Mouse (Mus musculus) olfactory bulb, adult 2 months (tissue): ENCODE data around the gene Gimap7.

ENCODE experiments used
- CTCF ChIP-seq: fragments of 200-500 bp; IDR thresholded peaks from 2 replicates; pipeline ENCODE4 v1.5.1; 2012; ENCODE audit warnings: low read depth, mild to moderate bottlenecking, low read length, moderate library complexity; ENCODE audit not compliant: insufficient read depth
- POLR2A ChIP-seq: fragments of 200-500 bp; IDR thresholded peaks from 2 replicates; pipeline ENCODE4 v1.6.1; 2012; ENCODE audit warnings: mild to moderate bottlenecking, low read depth, low read length, moderate library complexity; ENCODE audit not compliant: insufficient read depth

DNA sequence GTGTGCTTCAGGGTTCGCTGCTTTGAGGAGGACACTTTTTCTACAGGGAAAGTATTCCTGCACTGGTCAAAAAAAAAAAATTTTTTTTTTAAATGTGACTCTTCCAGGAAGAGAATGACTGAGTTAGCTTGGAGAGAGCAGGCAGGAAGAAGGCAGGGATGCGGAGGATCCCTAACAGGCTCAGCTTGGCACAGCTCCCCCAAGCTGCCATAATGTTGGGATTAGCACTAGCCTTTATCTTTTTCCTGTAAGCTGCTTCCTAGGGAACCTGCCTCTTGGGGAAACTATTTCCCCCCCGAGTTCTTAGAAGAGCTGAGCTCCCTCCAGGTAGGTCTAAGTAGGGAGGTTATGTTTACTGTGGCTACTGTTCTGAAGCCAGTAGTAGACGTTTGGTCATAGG lies 33.6 kb upstream of the Gimap7 start:
- no peak for TF ChIP-seq CTCF
- no peak for TF ChIP-seq POLR2A
